Mouse (Mus musculus) hindbrain, embryonic 15.5 days (tissue): Measurements from ENCODE around the gene Gm10220. TPM values are rescaled to one million over a fixed set of nuclear protein-coding genes. Genes with fewer than 3 reads are reported as not detected.
"Not testable (repeated sequence)": the region's sequence is repeated elsewhere in the genome, so short reads cannot be mapped to it uniquely, and the experiment has no call there.

Source experiments
- ATAC-seq: fragments of 200-750 bp; cut with Nextera tagmentation; 2 replicates; pipeline ENCODE4 v1.8.0; 2017; ENCODE audit warnings: low read depth, moderate number of reproducible peaks, moderate TSS enrichment; ENCODE audit not compliant: low FRiP score
- H3K27ac ChIP-seq: fragments of 300-500 bp; sonication (generic); replicated peaks from 2 replicates; pipeline ENCODE4 v1.5.1; 2015; ENCODE audit warnings: mild to moderate bottlenecking, inconsistent platforms
- H3K27me3 ChIP-seq: fragments of 300-500 bp; sonication (generic); 2 replicates; pipeline ENCODE4 v1.6.1; 2015; ENCODE audit warnings: control low read depth, inconsistent platforms
- H3K36me3 ChIP-seq: fragments of 300-500 bp; sonication (generic); 2 replicates; pipeline ENCODE4 v1.6.1; 2015; ENCODE audit warnings: control low read depth, inconsistent platforms
- H3K4me1 ChIP-seq: fragments of 300-500 bp; sonication (generic); replicated peaks from 2 replicates; pipeline ENCODE4 v1.6.1; 2015; ENCODE audit warnings: control low read depth, inconsistent platforms
- H3K4me2 ChIP-seq: fragments of 300-500 bp; sonication (generic); 2 replicates; pipeline ENCODE4 v1.6.1; 2015; ENCODE audit warnings: moderate library complexity, mild to moderate bottlenecking, inconsistent platforms
- H3K4me3 ChIP-seq: fragments of 300-500 bp; sonication (generic); 2 replicates; pipeline ENCODE4 v1.5.1; 2015; ENCODE audit warnings: mild to moderate bottlenecking, inconsistent platforms
- H3K9ac ChIP-seq: fragments of 300-500 bp; sonication (generic); 2 replicates; pipeline ENCODE4 v1.6.1; 2015; ENCODE audit warnings: inconsistent platforms
- H3K9me3 ChIP-seq: fragments of 300-500 bp; sonication (generic); 2 replicates; pipeline ENCODE4 v1.6.1; 2016; ENCODE audit warnings: control low read depth, inconsistent platforms
- WGBS: fragments of 180-500 bp; shearing (Covaris S2); methylation state at CpG from one replicate; pipeline ENCODE4 v1.1.7; 2015; 5-methylcytosine and 5-hydroxymethylcytosine counted together
- polyA plus RNA-seq: library from polyadenylated mRNA; unstranded; fragments of >200 nt; fragmentation: Nextera tagmentation; extraction: Ambion mirVana; gene quantifications from 2 replicates; pipeline ENCODE4 v1.2.1, GENCODE M21; 2015

Gene Gm10220
- polyA plus RNA-seq: 0.10 and 0.14 TPM in 2 replicates

- H3K9me3 ChIP-seq, H3K27ac ChIP-seq, H3K36me3 ChIP-seq, ATAC-seq, H3K27me3 ChIP-seq, H3K4me2 ChIP-seq, H3K4me3 ChIP-seq, H3K9ac ChIP-seq, H3K4me1 ChIP-seq: not testable (repeated sequence)
- no CpG with 5 or more reads among the region's 3 CpGs for WGBS
Measured at GRCm38 (mm10) chr5:26121321-26121720, at the start of gene Gm10220. Gm10220 (minus strand) TSS chr5:26121421.

- Histone ChIP-seq H3K27ac (no peak overlapping the region), H3K4me2 (no peak overlapping the region), H3K36me3 (no peaks in the 10 kb centered on the region), H3K9me3 (no peaks in the 10 kb centered on the region), H3K27me3 (no peaks in the 10 kb centered on the region), H3K9ac (no peak overlapping the region), H3K4me1 (peaks cover 10% of the 10 kb centered on the region; the same call in 1 of the 2 replicates), H3K4me3 (no peak overlapping the region)
- 85% methylated on average over 1 of the region's 1 CpGs for WGBS
- ATAC-seq: no peak
Measured at GRCm38 (mm10) chr5:26169855-26170254, 48.6 kb upstream of the Gm10220 start.

- 92% methylated on average over 5 of the region's 5 CpGs for WGBS
- Histone ChIP-seq H3K4me3 (no peak overlapping the region), H3K36me3 (no peaks in the 10 kb centered on the region), H3K9me3 (no peaks in the 10 kb centered on the region), H3K4me2 (no peak overlapping the region), H3K27me3 (no peaks in the 10 kb centered on the region), H3K27ac (no peak overlapping the region), H3K4me1 (0 out of 2 replicates have a peak, but pooled peaks cover 3% of the 10 kb centered on the region), H3K9ac (no peak overlapping the region)
- ATAC-seq: no peak; the same call in 1 of the 2 replicates
Measured at GRCm38 (mm10) chr5:26165791-26166165, 44.6 kb upstream of the Gm10220 start.

GRCm38 (mm10) chr5:26165036-26165790 lies 44.0 kb upstream of the Gm10220 start:
- ATAC-seq: no peak
- no peaks in the 10 kb centered on the region for H3K4me1 ChIP-seq
- WGBS: 75% methylated on average over 8 of the region's 8 CpGs

GRCm38 (mm10) chr5:26157396-26158170 lies 36.4 kb upstream of the Gm10220 start:
- Histone ChIP-seq H3K36me3 (no peaks in the 10 kb centered on the region), H3K27ac (no peak overlapping the region), H3K4me3 (no peak overlapping the region), H3K9me3 (no peaks in the 10 kb centered on the region), H3K4me1 (no peaks in the 10 kb centered on the region), H3K27me3 (no peaks in the 10 kb centered on the region), H3K4me2 (no peak overlapping the region), H3K9ac (no peak overlapping the region)
- no peak for ATAC-seq
- 78% methylated on average over 10 of the region's 10 CpGs for WGBS

More at GRCm38 (mm10) chr5:26165036-26165790, 44.0 kb upstream of the Gm10220 start:
- Histone ChIP-seq H3K9me3 (no peaks in the 10 kb centered on the region), H3K9ac (no peak overlapping the region), H3K27ac (no peak overlapping the region), H3K4me3 (no peak overlapping the region), H3K36me3 (no peaks in the 10 kb centered on the region), H3K4me2 (no peak overlapping the region), H3K27me3 (no peaks in the 10 kb centered on the region)

GRCm38 (mm10) chr5:26142891-26143290 lies 21.7 kb upstream of the Gm10220 start:
- ATAC-seq: peak; percentile 78

GRCm38 (mm10) chr5:26105262-26105661 lies 16.0 kb downstream of the Gm10220 start, which contains the start of gene 5031410I06Rik:
5031410I06Rik (minus strand) TSS chr5:26105362.
- not testable (repeated sequence) for H3K9me3 ChIP-seq, ATAC-seq, H3K27me3 ChIP-seq, H3K36me3 ChIP-seq, H3K4me3 ChIP-seq, H3K9ac ChIP-seq, H3K4me1 ChIP-seq, H3K4me2 ChIP-seq, H3K27ac ChIP-seq
- WGBS: no CpG with 5 or more reads among the region's 3 CpGs

More at GRCm38 (mm10) chr5:26142891-26143290, 21.7 kb upstream of the Gm10220 start:
- Histone ChIP-seq H3K27me3 (no peaks in the 10 kb centered on the region), H3K4me2 (no peak overlapping the region), H3K36me3 (no peaks in the 10 kb centered on the region), H3K4me1 (no peaks in the 10 kb centered on the region; the same call in 1 of the 2 replicates), H3K9ac (no peak overlapping the region), H3K9me3 (no peaks in the 10 kb centered on the region), H3K4me3 (no peak overlapping the region), H3K27ac (peak overlapping the region; percentile 44; the same call in 1 of the 2 replicates)
- 49% methylated on average over 6 of the region's 6 CpGs for WGBS

- 87% methylated on average over 1 of the region's 1 CpGs for WGBS
Measured at GRCm38 (mm10) chr5:26089191-26089590, 32.0 kb downstream of the Gm10220 start, which contains the start of gene Gm10471. Gm10471 (minus strand) TSS chr5:26089291.

GRCm38 (mm10) chr5:26079023-26079422 lies 42.2 kb downstream of the Gm10220 start:
- H3K9ac ChIP-seq, H3K4me1 ChIP-seq: not testable (repeated sequence)

More at GRCm38 (mm10) chr5:26089191-26089590, 32.0 kb downstream of the Gm10220 start, which contains the start of gene Gm10471:
- H3K9me3 ChIP-seq, H3K4me3 ChIP-seq, H3K27ac ChIP-seq, H3K27me3 ChIP-seq, H3K9ac ChIP-seq, H3K4me2 ChIP-seq, H3K36me3 ChIP-seq, ATAC-seq, H3K4me1 ChIP-seq: not testable (repeated sequence)

GRCm38 (mm10) chr5:26070716-26071115 lies 50.5 kb downstream of the Gm10220 start:
- Histone ChIP-seq H3K9me3 (no peaks in the 10 kb centered on the region), H3K27ac (no peak overlapping the region), H3K4me1 (no peaks in the 10 kb centered on the region), H3K36me3 (no peaks in the 10 kb centered on the region), H3K4me3 (no peak overlapping the region), H3K27me3 (no peaks in the 10 kb centered on the region), H3K4me2 (no peak overlapping the region), H3K9ac (no peak overlapping the region)
- ATAC-seq: no peak
- WGBS: 92% methylated on average over 24 of the region's 24 CpGs

More at GRCm38 (mm10) chr5:26079023-26079422, 42.2 kb downstream of the Gm10220 start:
- not testable (repeated sequence) for H3K27me3 ChIP-seq, H3K4me3 ChIP-seq, H3K36me3 ChIP-seq, H3K9me3 ChIP-seq, H3K27ac ChIP-seq, H3K4me2 ChIP-seq, ATAC-seq
